Mouse (Mus musculus) limb, embryonic 14.5 days (tissue): ENCODE results near the gene Diaph2. TPM values are rescaled to one million over a fixed set of nuclear protein-coding genes. Genes with fewer than 3 reads are reported as not detected.

ENCODE experiments used
- ATAC-seq: fragments of 200-750 bp; cut with Nextera tagmentation; 2 replicates; pipeline ENCODE4 v1.8.0; 2017; ENCODE audit warnings: low read depth, moderate number of reproducible peaks, moderate TSS enrichment; ENCODE audit not compliant: low FRiP score
- DNase-seq: peaks from one replicate; pipeline ENCODE4 v3.0.0-alpha.2; 2015; ENCODE audit warnings: low spot score
- H3K27ac ChIP-seq: fragments of 300-500 bp; sonication (generic); replicated peaks from 2 replicates; pipeline ENCODE4 v1.5.1; 2014; ENCODE audit warnings: low read depth, mild to moderate bottlenecking, low read length, moderate library complexity, mixed read lengths
- H3K27me3 ChIP-seq: fragments of 300-500 bp; sonication (generic); 2 replicates; pipeline ENCODE4 v1.6.1; 2014; ENCODE audit warnings: low read length, mixed read lengths; ENCODE audit not compliant: control insufficient read depth, insufficient read depth
- H3K36me3 ChIP-seq: fragments of 300-500 bp; sonication (generic); 2 replicates; pipeline ENCODE4 v1.6.1; 2014; ENCODE audit warnings: mild to moderate bottlenecking, low read length, moderate library complexity, mixed read lengths; ENCODE audit not compliant: control insufficient read depth, insufficient read depth
- H3K4me1 ChIP-seq: fragments of 300-500 bp; sonication (generic); 2 replicates; pipeline ENCODE4 v1.6.1; 2014; ENCODE audit warnings: antibody characterized with exemption, low read length, mixed read lengths; ENCODE audit not compliant: control insufficient read depth, insufficient read depth
- H3K4me2 ChIP-seq: fragments of 300-500 bp; sonication (generic); replicated peaks from 2 replicates; pipeline ENCODE4 v1.6.1; 2014; ENCODE audit warnings: low read depth, mild to moderate bottlenecking, low read length, moderate library complexity; ENCODE audit not compliant: severe bottlenecking
- H3K4me3 ChIP-seq: fragments of 300-500 bp; sonication (generic); replicated peaks from 2 replicates; pipeline ENCODE4 v1.5.1; 2014; ENCODE audit warnings: low read length
- H3K9ac ChIP-seq: fragments of 300-500 bp; sonication (generic); 2 replicates; pipeline ENCODE4 v1.6.1; 2014; ENCODE audit warnings: mild to moderate bottlenecking, low read depth, low read length, moderate library complexity; ENCODE audit not compliant: severe bottlenecking
- H3K9me3 ChIP-seq: fragments of 300-500 bp; sonication (generic); 2 replicates; pipeline ENCODE4 v1.6.1; 2016; ENCODE audit warnings: low read length; ENCODE audit not compliant: control insufficient read depth
- POLR2A ChIP-seq: fragments of 200-500 bp; IDR thresholded peaks from 2 replicates; pipeline ENCODE4 v1.8.0; 2012; ENCODE audit warnings: inconsistent platforms, mild to moderate bottlenecking, moderate library complexity, borderline replicate concordance; ENCODE audit not compliant: insufficient read depth, insufficient read length; ENCODE audit errors: extremely low read depth
- WGBS: fragments of 180-500 bp; shearing (Covaris S2); extraction: QIAGEN DNeasy Blood & Tissue Kit; methylation state at CpG from one replicate; pipeline ENCODE4 v1.1.7; 2014; 5-methylcytosine and 5-hydroxymethylcytosine counted together
- polyA plus RNA-seq, 2 experiments: library from polyadenylated mRNA; depleted of rRNA in 1 of 2; stranded (reverse) in 1 of 2; unstranded in 1 of 2; fragments of >200 nt; fragmentation: Nextera tagmentation in 1 of 2; extraction: Ambion mirVana in 1 of 2; gene quantifications; 2 replicates each; pipeline versions ENCODE4 v1.2.1 to v1.2.3; 2012 to 2014

The Diaph2 gene
- polyA plus RNA-seq, 2 experiments: 4.3 to 5.0 TPM

DNA sequence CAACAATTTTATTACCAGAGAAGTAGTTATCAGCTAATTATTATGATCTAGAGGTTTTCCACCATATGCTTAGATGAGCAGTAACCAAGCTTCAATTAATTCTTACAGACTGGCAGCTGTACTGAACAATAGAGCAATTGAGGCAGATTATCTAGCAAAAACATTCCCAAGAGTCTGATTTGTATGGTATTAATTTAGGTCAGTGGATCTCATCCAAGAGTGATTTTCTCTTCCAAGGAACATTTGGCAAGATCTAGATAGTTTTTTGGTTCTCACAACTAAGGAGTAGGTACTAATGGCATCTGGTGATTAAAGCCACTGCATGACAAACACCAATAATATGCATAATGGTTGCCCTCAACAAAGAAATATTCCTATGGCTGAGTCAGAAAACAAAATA, 516.2 kb downstream of the Diaph2 start:
- ATAC-seq (no peak), DNase-seq (no peak)
- no peak overlapping the region for H3K4me3 ChIP-seq
- H3K4me2 ChIP-seq: no peak overlapping the region
- no peak for TF ChIP-seq POLR2A
- H3K27me3 ChIP-seq: no peaks in the 10 kb centered on the region
- no peaks in the 10 kb centered on the region for H3K9me3 ChIP-seq
- H3K9ac ChIP-seq: no peak overlapping the region
- H3K36me3 ChIP-seq: no peaks in the 10 kb centered on the region
- H3K27ac ChIP-seq: no peak overlapping the region
- H3K4me1 ChIP-seq: no peaks in the 10 kb centered on the region

DNA sequence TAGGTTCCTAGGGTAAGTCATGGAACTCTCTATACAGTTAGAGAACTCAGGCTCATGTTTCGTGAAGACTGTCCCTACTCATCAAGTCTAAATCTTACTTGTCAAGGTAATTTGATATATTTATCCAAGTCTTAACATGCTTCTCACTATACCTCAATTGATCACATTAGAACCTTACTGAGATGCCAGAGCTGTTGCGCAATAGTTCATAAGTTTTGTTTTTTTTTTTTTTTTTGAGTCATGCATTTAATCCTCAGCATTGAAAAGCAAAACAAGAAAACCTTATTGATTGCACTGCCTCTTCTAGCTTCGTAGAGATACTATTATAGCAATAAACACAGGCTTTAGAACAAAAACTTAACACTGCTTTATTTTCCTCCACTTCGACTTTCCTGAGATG, 529.6 kb downstream of the Diaph2 start:
- H3K9me3 ChIP-seq: no peaks in the 10 kb centered on the region
- DNase-seq (no peak), ATAC-seq (no peak)
- H3K4me2 ChIP-seq: no peak overlapping the region
- no peaks in the 10 kb centered on the region for H3K4me1 ChIP-seq
- H3K9ac ChIP-seq: no peak overlapping the region
- WGBS: 82% methylated on average over 4 of the region's 4 CpGs
- no peaks in the 10 kb centered on the region for H3K36me3 ChIP-seq
- no peaks in the 10 kb centered on the region for H3K27me3 ChIP-seq
- H3K27ac ChIP-seq: no peak overlapping the region
- no peak for TF ChIP-seq POLR2A
- H3K4me3 ChIP-seq: no peak overlapping the region

- Histone ChIP-seq H3K4me2 (no peak overlapping the region), H3K9me3 (no peaks in the 10 kb centered on the region), H3K9ac (no peak overlapping the region), H3K4me3 (no peak overlapping the region), H3K36me3 (no peaks in the 10 kb centered on the region), H3K27ac (no peak overlapping the region), H3K4me1 (no peaks in the 10 kb centered on the region), H3K27me3 (no peaks in the 10 kb centered on the region)
- DNase-seq (no peak), ATAC-seq (no peak)
- no peak for TF ChIP-seq POLR2A
- 73% methylated on average over 2 of the region's 2 CpGs for WGBS
Observed at GRCm38 (mm10) chrX:130281484-130281883, 531.9 kb downstream of the Diaph2 start.

- H3K36me3 ChIP-seq: no peaks in the 10 kb centered on the region
- no peak overlapping the region for H3K9ac ChIP-seq
- WGBS: 73% methylated on average over 9 of the region's 9 CpGs
- no peak overlapping the region for H3K4me3 ChIP-seq
- no peaks in the 10 kb centered on the region for H3K4me1 ChIP-seq
- no peaks in the 10 kb centered on the region for H3K27me3 ChIP-seq
- no peak overlapping the region for H3K27ac ChIP-seq
- H3K4me2 ChIP-seq: no peak overlapping the region
- ATAC-seq (no peak), DNase-seq (no peak)
- no peak for TF ChIP-seq POLR2A
- no peaks in the 10 kb centered on the region for H3K9me3 ChIP-seq
Observed at GRCm38 (mm10) chrX:130287032-130287431, 537.5 kb downstream of the Diaph2 start.

- no peak for TF ChIP-seq POLR2A
- WGBS: 87% methylated on average over 5 of the region's 5 CpGs
- H3K27ac ChIP-seq: no peak overlapping the region
Observed at GRCm38 (mm10) chrX:130289775-130290174, 540.2 kb downstream of the Diaph2 start.

DNA sequence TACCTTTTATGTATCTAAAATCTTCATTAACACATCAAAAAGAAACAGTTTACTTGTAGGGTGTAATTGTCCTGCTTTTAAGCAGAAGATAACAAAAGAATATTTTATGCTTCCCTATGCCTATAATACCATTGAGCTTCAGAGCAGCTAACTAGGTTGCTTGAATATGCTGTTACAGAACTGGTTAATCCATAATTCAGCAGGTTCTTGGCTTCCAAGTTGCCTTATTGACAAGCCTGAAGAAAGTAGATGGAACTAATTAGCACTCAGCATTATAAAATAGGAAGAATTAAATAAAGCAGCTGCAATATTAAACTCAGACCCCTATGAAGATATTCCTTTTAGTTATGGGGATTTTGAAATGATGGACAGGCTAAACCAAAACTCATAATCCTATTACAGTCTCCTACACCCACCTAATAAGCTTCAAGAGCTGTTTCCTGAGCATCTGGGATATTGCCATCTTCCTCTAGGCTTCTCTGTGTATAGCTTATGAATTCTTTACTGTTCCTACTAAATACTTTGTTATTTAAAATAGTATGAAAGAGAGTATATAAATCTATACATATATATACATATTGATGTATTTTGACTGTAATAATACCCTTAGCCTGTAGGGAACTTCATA, 601.4 kb downstream of the Diaph2 start:
- no peak for ATAC-seq
- TF ChIP-seq POLR2A: no peak
- H3K9me3 ChIP-seq: no peaks in the 10 kb centered on the region
- H3K4me1 ChIP-seq: no peaks in the 10 kb centered on the region
- no peak overlapping the region for H3K4me3 ChIP-seq
- H3K27ac ChIP-seq: no peak overlapping the region
- no peak for DNase-seq
- no peaks in the 10 kb centered on the region for H3K27me3 ChIP-seq
- H3K4me2 ChIP-seq: no peak overlapping the region
- no peak overlapping the region for H3K9ac ChIP-seq
- H3K36me3 ChIP-seq: no peaks in the 10 kb centered on the region

More at GRCm38 (mm10) chrX:130289775-130290174, 540.2 kb downstream of the Diaph2 start:
- Histone ChIP-seq H3K4me2 (no peak overlapping the region), H3K4me3 (no peak overlapping the region), H3K9me3 (no peaks in the 10 kb centered on the region), H3K4me1 (no peaks in the 10 kb centered on the region), H3K9ac (no peak overlapping the region), H3K36me3 (no peaks in the 10 kb centered on the region), H3K27me3 (no peaks in the 10 kb centered on the region)
- no peak for ATAC-seq
- DNase-seq: no peak
